Mouse (Mus musculus) midbrain, embryonic 15.5 days (tissue): ENCODE measurements around the gene Wdr90. TPM values are rescaled to one million over a fixed set of nuclear protein-coding genes. Genes with fewer than 3 reads are reported as not detected.
"Not testable (repeated sequence)": the region's sequence is repeated elsewhere in the genome, so short reads cannot be mapped to it uniquely, and the experiment has no call there.

Experiments
- ATAC-seq: fragments of 200-750 bp; cut with Nextera tagmentation; replicated peaks from 2 replicates; pipeline ENCODE4 v1.8.0; 2017; ENCODE audit warnings: moderate TSS enrichment
- H3K27ac ChIP-seq: fragments of 300-500 bp; sonication (generic); 2 replicates; pipeline ENCODE4 v1.5.1; 2015; ENCODE audit warnings: mild to moderate bottlenecking, inconsistent platforms
- H3K27me3 ChIP-seq: fragments of 300-500 bp; sonication (generic); replicated peaks from 2 replicates; pipeline ENCODE4 v1.6.1; 2015; ENCODE audit warnings: inconsistent platforms
- H3K36me3 ChIP-seq: fragments of 300-500 bp; sonication (generic); replicated peaks from 2 replicates; pipeline ENCODE4 v1.6.1; 2015; ENCODE audit warnings: inconsistent platforms
- H3K4me1 ChIP-seq: fragments of 300-500 bp; sonication (generic); 2 replicates; pipeline ENCODE4 v1.6.1; 2015; ENCODE audit warnings: inconsistent platforms
- H3K4me2 ChIP-seq: fragments of 300-500 bp; sonication (generic); 2 replicates; pipeline ENCODE4 v1.6.1; 2015; ENCODE audit warnings: inconsistent platforms, mild to moderate bottlenecking, moderate library complexity
- H3K4me3 ChIP-seq: fragments of 300-500 bp; sonication (generic); 2 replicates; pipeline ENCODE4 v1.5.1; 2015; ENCODE audit warnings: mild to moderate bottlenecking, inconsistent platforms
- H3K9ac ChIP-seq: fragments of 300-500 bp; sonication (generic); 2 replicates; pipeline ENCODE4 v1.6.1; 2015; ENCODE audit warnings: mild to moderate bottlenecking, inconsistent platforms
- H3K9me3 ChIP-seq: fragments of 300-500 bp; sonication (generic); 2 replicates; pipeline ENCODE4 v1.6.1; 2016; ENCODE audit warnings: inconsistent platforms
- WGBS: fragments of 180-500 bp; shearing (Covaris S2); methylation state at CpG from one replicate; pipeline ENCODE4 v1.1.7; 2015; ENCODE audit warnings: mixed read lengths; 5-methylcytosine and 5-hydroxymethylcytosine counted together
- polyA plus RNA-seq: library from polyadenylated mRNA; unstranded; fragments of >200 nt; fragmentation: Nextera tagmentation; extraction: Ambion mirVana; gene quantifications from 2 replicates; pipeline ENCODE4 v1.2.1, GENCODE M21; 2015

The Wdr90 gene
- polyA plus RNA-seq, 1 experiment from 2014 or later = 23.3 TPM

- Histone ChIP-seq H3K4me1 (peaks cover 62% of the 10 kb centered on the region), H3K27me3 (no peaks in the 10 kb centered on the region), H3K9ac (no peak overlapping the region), H3K36me3 (0 out of 2 replicates have a peak, but pooled peaks cover 19% of the 10 kb centered on the region), H3K27ac (no peak overlapping the region), H3K4me3 (no peak overlapping the region), H3K4me2 (peak overlapping the region; percentile 98), H3K9me3 (no peaks in the 10 kb centered on the region)
- ATAC-seq = no peak
- 92% methylated on average over 6 of the region's 6 CpGs for WGBS
Measured at GRCm38 (mm10) chr17:25825311-25825710, 36.0 kb downstream of the Wdr90 start.

- Histone ChIP-seq H3K4me3 (peak overlapping the region; percentile 74), H3K4me1 (peaks cover 55% of the 10 kb centered on the region), H3K27ac (no peak overlapping the region), H3K36me3 (peaks cover 12% of the 10 kb centered on the region; the same call in 1 of the 2 replicates), H3K9ac (peak overlapping the region; percentile 74), H3K4me2 (peak overlapping the region; percentile 98), H3K27me3 (no peaks in the 10 kb centered on the region), H3K9me3 (no peaks in the 10 kb centered on the region)
- ATAC-seq = no peak
- WGBS = 78% methylated on average over 16 of the region's 17 CpGs
Measured at GRCm38 (mm10) chr17:25824362-25825142, 36.7 kb downstream of the Wdr90 start.

DNA sequence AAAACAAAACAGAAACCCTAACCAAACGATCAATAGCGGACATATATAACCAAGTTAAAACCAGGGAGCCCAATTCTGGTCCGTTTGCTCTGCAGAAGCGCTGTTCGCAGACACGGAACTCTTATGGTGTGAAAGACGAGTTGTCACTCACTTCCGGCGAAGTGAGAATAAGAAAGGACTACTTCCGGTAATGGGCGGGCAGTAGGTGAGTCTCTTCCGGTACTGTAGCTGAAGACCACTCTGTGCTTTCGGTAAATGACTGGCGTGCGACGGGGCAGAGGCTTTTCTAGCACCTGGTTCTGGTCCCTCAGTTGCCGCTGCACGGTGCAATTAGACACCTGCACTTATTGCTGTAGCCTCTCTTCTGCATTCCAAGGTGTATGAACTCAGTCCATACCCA lies 37.8 kb downstream of the Wdr90 start, which contains the start of gene Wdr24:
TSS of gene Wdr24 (plus strand) at position 176 of the 400 bp plus-strand sequence.
- peak within 1 kb of the TSS; percentile 74 for H3K4me3 ChIP-seq
- peak within 1 kb of the TSS; percentile 98 for H3K4me2 ChIP-seq
- H3K27me3 ChIP-seq = peaks cover 2% of the 10 kb centered on the region; the same call in 1 of the 2 replicates
- WGBS = under 1% methylated on average over 18 of the region's 18 CpGs
- peak within 1 kb of the TSS; percentile 74 for H3K9ac ChIP-seq
- no peaks in the 10 kb centered on the region for H3K9me3 ChIP-seq
- peaks cover 49% of the 10 kb centered on the region for H3K4me1 ChIP-seq
- ATAC-seq = peak; percentile 74
- H3K27ac ChIP-seq = peak within 1 kb of the TSS; percentile 76
- H3K36me3 ChIP-seq = peaks cover 16% of the 10 kb centered on the region

- Histone ChIP-seq H3K36me3 (peaks cover 16% of the 10 kb centered on the region), H3K4me1 (peaks cover 6% of the 10 kb centered on the region), H3K4me2 (no peak overlapping the region), H3K9ac (no peak overlapping the region), H3K4me3 (no peak overlapping the region), H3K9me3 (no peaks in the 10 kb centered on the region), H3K27ac (no peak overlapping the region), H3K27me3 (peaks cover 12% of the 10 kb centered on the region)
- 10% methylated on average over 46 of the region's 46 CpGs for WGBS
- ATAC-seq = no peak
Measured at GRCm38 (mm10) chr17:25818851-25819780, 42.2 kb downstream of the Wdr90 start.

GRCm38 (mm10) chr17:25817662-25818061 lies 43.6 kb downstream of the Wdr90 start:
- Histone ChIP-seq H3K27me3 (peaks cover 12% of the 10 kb centered on the region), H3K36me3 (peaks cover 16% of the 10 kb centered on the region), H3K27ac (no peak overlapping the region), H3K9ac (no peak overlapping the region), H3K4me1 (peaks cover 9% of the 10 kb centered on the region), H3K9me3 (no peaks in the 10 kb centered on the region), H3K4me2 (no peak overlapping the region), H3K4me3 (no peak overlapping the region)
- WGBS = 86% methylated on average over 11 of the region's 11 CpGs
- ATAC-seq = no peak

DNA sequence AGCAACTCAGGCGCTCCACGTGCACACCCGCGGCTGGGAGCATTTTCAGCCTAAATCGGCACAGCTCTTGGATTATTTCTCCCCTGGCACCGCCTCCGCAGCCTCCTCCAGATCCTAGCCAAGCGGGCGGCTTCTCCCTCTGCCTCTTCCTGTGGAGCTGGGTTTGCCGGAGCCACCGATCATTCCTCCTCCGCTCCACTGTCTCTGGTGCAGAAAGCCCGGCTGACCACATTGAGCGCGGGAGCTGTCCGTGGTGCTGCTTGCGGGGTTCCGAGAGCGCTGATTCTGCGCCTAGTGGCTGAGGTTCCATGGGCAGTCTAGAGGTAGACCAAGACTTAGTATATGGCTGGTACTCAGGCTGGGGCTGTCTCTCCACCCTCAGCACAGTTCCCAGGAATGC lies 47.8 kb downstream of the Wdr90 start:
- Histone ChIP-seq H3K36me3 (peaks cover 12% of the 10 kb centered on the region), H3K4me3 (no peak overlapping the region), H3K4me2 (peak overlapping the region; percentile 30), H3K27me3 (peaks cover 10% of the 10 kb centered on the region), H3K4me1 (peaks cover 38% of the 10 kb centered on the region), H3K27ac (no peak overlapping the region), H3K9me3 (no peaks in the 10 kb centered on the region), H3K9ac (peak overlapping the region; percentile 23)
- ATAC-seq = no peak
- 1% methylated on average over 20 of the region's 20 CpGs for WGBS

- Histone ChIP-seq H3K4me2 (peak overlapping the region; percentile 97), H3K27me3 (no peaks in the 10 kb centered on the region), H3K36me3 (no peaks in the 10 kb centered on the region), H3K27ac (no peak overlapping the region), H3K9me3 (no peaks in the 10 kb centered on the region), H3K4me1 (peaks cover 46% of the 10 kb centered on the region), H3K9ac (peak overlapping the region; percentile 98; the same call in 1 of the 2 replicates), H3K4me3 (peak overlapping the region; percentile 79; the same call in 1 of the 2 replicates)
- no peak for ATAC-seq
- 81% methylated on average over 4 of the region's 4 CpGs for WGBS
Measured at GRCm38 (mm10) chr17:25810890-25811289, 50.4 kb downstream of the Wdr90 start.

DNA sequence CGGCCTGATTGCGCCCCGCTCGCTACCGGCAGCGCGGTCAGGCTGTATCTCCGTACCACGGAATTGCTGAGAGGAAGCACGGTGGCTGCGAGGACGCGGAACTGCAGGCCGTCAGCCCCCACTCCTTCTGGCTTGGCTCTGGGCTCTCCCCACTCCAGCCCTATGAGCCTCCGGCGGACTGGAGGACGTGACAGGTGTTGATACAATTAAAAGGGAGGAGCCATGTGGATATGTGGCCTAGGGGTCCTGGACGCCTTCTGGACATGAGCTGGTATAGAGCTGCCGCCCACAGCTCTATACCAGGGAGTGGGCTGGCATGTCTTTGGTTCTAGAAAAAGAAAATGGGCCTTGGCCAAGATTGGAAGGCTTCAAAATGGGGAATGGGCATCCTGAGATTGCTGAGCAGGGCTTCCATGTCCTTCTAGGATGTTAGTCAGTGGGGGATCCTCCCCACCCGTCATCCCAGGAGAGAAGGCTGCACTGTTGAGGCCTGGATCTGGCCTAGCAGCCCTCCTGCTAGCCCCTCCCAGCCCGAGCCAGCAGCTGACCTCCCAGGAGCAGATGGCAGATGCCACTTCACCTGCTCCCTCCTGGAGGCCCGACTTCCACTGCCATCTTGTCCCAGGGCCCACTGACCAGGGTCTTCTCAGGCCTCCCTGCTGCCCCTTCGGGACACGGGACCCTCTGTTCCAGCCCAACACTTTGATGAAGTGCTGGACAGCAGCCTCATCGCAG lies 51.5 kb downstream of the Wdr90 start:
- Histone ChIP-seq H3K9ac (peak overlapping the region; percentile 98), H3K27ac (peak overlapping the region; percentile 99), H3K9me3 (no peaks in the 10 kb centered on the region), H3K4me3 (peak overlapping the region; percentile 79), H3K36me3 (no peaks in the 10 kb centered on the region), H3K4me2 (peak overlapping the region; percentile 97), H3K27me3 (no peaks in the 10 kb centered on the region), H3K4me1 (peaks cover 46% of the 10 kb centered on the region)
- peak; percentile 58 for ATAC-seq
- 6% methylated on average over 25 of the region's 25 CpGs for WGBS

DNA sequence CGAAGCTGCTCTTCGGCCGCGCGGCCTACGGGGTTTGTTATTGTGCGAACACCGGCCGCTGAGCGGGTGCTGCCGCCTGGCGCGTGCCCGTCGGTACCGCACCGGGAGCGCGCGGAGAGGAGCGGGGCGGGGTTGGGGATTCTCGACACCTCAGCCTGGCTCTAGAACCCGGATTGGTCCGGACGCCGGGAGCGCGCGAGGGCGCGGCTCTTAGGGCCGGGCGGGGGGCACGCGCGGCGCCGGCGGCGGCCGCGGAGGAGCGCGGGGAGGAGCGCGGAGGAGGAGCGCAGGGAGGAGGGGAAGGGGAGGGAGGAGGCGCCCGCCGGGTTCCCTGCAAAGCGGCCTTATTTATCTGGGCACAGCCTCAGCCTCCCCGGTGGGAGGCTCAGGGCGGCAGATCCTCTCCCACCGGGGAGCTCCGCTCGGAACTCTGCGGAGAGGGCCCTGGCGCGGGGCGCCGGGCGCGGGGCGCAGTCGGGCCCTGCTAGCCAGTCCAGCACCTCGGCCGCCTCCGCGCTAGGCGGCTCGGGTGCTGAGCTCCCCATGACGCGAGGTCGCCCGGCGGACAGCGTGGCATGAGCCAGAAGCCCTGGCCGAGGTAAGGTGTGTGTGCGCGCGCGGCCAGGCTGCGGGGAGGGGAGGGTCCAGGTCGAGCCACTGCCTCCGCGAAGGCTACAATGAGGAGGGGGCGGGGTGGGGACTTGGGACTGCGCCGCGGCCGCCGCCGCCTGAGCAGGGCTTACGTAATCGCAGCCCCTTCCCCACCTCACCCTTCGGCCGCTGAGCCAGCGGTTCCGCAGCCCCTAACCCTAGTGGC lies 52.3 kb downstream of the Wdr90 start, which contains the start of gene Fbxl16:
TSS of gene Fbxl16 (plus strand) at position 297 of the 817 bp plus-strand sequence.
- ATAC-seq = peak; percentile 86
- no peaks in the 10 kb centered on the region for H3K27me3 ChIP-seq
- WGBS = under 1% methylated on average over 86 of the region's 100 CpGs
- peak within 1 kb of the TSS; percentile 98 for H3K9ac ChIP-seq
- H3K4me1 ChIP-seq = peaks cover 48% of the 10 kb centered on the region
- peak within 1 kb of the TSS; percentile 99 for H3K27ac ChIP-seq
- H3K4me2 ChIP-seq = peak within 1 kb of the TSS; percentile 97
- H3K36me3 ChIP-seq = no peaks in the 10 kb centered on the region
- peak within 1 kb of the TSS; percentile 79 for H3K4me3 ChIP-seq
- no peaks in the 10 kb centered on the region for H3K9me3 ChIP-seq

GRCm38 (mm10) chr17:25808028-25808427 lies 53.3 kb downstream of the Wdr90 start:
- Histone ChIP-seq H3K9me3 (no peaks in the 10 kb centered on the region), H3K4me2 (peak overlapping the region; percentile 97), H3K27ac (peak overlapping the region; percentile 99), H3K4me1 (peaks cover 52% of the 10 kb centered on the region), H3K27me3 (no peaks in the 10 kb centered on the region), H3K36me3 (no peaks in the 10 kb centered on the region), H3K9ac (peak overlapping the region; percentile 98), H3K4me3 (peak overlapping the region; percentile 79)
- 30% methylated on average over 5 of the region's 5 CpGs for WGBS
- ATAC-seq = no peak

GRCm38 (mm10) chr17:25807452-25807851 lies 53.8 kb downstream of the Wdr90 start:
- H3K27me3 ChIP-seq, H3K9ac ChIP-seq, H3K9me3 ChIP-seq, ATAC-seq, H3K4me2 ChIP-seq, H3K4me3 ChIP-seq, H3K27ac ChIP-seq, H3K36me3 ChIP-seq: not testable (repeated sequence)
- peaks cover 52% of the 10 kb centered on the region for H3K4me1 ChIP-seq
- WGBS = 43% methylated on average over 2 of the region's 2 CpGs
